Mouse (Mus musculus): ENCODE data around the gene Klhl7. TPM values are rescaled to one million over a fixed set of nuclear protein-coding genes. Genes with fewer than 3 reads are reported as not detected.
A peak's percentile ranks its signal among the peaks of the same experiment; 100 is the strongest.

The Klhl7 gene
- polyA plus RNA-seq, 1 experiment from 2014 or later, result 52.3 TPM

- Histone ChIP-seq H3K36me3 (ENCODE audit: control insufficient read depth, insufficient read depth, low read length) (no peaks in the 10 kb centered on the region), H3K4me1 (ENCODE audit: control insufficient read depth, insufficient read depth, low read length) (no peaks in the 10 kb centered on the region), H3K4me2 (ENCODE audit: low read depth, low read length) (no peak overlapping the region), H3K9me3 (replicated peaks; ENCODE audit: control insufficient read depth, low read length) (no peaks in the 10 kb centered on the region), H3K27ac (ENCODE audit: low read length) (no peak overlapping the region), H3K4me3 (replicated peaks; ENCODE audit: low read length) (no peak overlapping the region), H3K27me3 (ENCODE audit: control insufficient read depth, insufficient read depth, low read length) (no peaks in the 10 kb centered on the region), H3K9ac (ENCODE audit: low read length) (no peak overlapping the region)
- no peak for ATAC-seq (ENCODE audit: insufficient read depth, low FRiP score)
- WGBS, result 73% methylated on average over 4 of the region's 4 CpGs
Observed at GRCm38 (mm10) chr5:24126967-24127366, 26.6 kb downstream of the Klhl7 start.

- Histone ChIP-seq H3K9me3 (replicated peaks; ENCODE audit: control insufficient read depth, low read length) (no peaks in the 10 kb centered on the region), H3K27me3 (ENCODE audit: control insufficient read depth, insufficient read depth, low read length) (no peaks in the 10 kb centered on the region), H3K27ac (ENCODE audit: low read length) (no peak overlapping the region), H3K9ac (ENCODE audit: low read length) (no peak overlapping the region), H3K36me3 (ENCODE audit: control insufficient read depth, insufficient read depth, low read length) (peaks cover 12% of the 10 kb centered on the region), H3K4me2 (ENCODE audit: low read depth, low read length) (no peak overlapping the region), H3K4me3 (replicated peaks; ENCODE audit: low read length) (no peak overlapping the region), H3K4me1 (ENCODE audit: control insufficient read depth, insufficient read depth, low read length) (no peaks in the 10 kb centered on the region)
- WGBS, result 93% methylated on average over 5 of the region's 5 CpGs
- no peak for ATAC-seq (ENCODE audit: insufficient read depth, low FRiP score)
Observed at GRCm38 (mm10) chr5:24146964-24147363, 46.6 kb downstream of the Klhl7 start.

GRCm38 (mm10) chr5:24152199-24152598 lies 51.8 kb downstream of the Klhl7 start:
- H3K36me3 ChIP-seq (ENCODE audit: control insufficient read depth, insufficient read depth, low read length), result peaks cover 8% of the 10 kb centered on the region
- no peak for ATAC-seq (ENCODE audit: insufficient read depth, low FRiP score)

GRCm38 (mm10) chr5:24156774-24157173 lies 56.4 kb downstream of the Klhl7 start:
- H3K9ac ChIP-seq (ENCODE audit: low read length), result no peak overlapping the region
- no peaks in the 10 kb centered on the region for H3K27me3 ChIP-seq (ENCODE audit: control insufficient read depth, insufficient read depth, low read length)
- H3K4me2 ChIP-seq (ENCODE audit: low read depth, low read length), result no peak overlapping the region
- WGBS, result 92% methylated on average over 6 of the region's 6 CpGs
- no peaks in the 10 kb centered on the region for H3K4me1 ChIP-seq (ENCODE audit: control insufficient read depth, insufficient read depth, low read length)
- no peak overlapping the region for H3K27ac ChIP-seq (ENCODE audit: low read length)
- no peak for ATAC-seq (ENCODE audit: insufficient read depth, low FRiP score)
- no peaks in the 10 kb centered on the region for H3K9me3 ChIP-seq (replicated peaks; ENCODE audit: control insufficient read depth, low read length)
- no peak overlapping the region for H3K4me3 ChIP-seq (replicated peaks; ENCODE audit: low read length)
- H3K36me3 ChIP-seq (ENCODE audit: control insufficient read depth, insufficient read depth, low read length), result peaks cover 12% of the 10 kb centered on the region

More at GRCm38 (mm10) chr5:24152199-24152598, 51.8 kb downstream of the Klhl7 start:
- no peak overlapping the region for H3K4me3 ChIP-seq (replicated peaks; ENCODE audit: low read length)
- no peak overlapping the region for H3K9ac ChIP-seq (ENCODE audit: low read length)
- H3K27me3 ChIP-seq (ENCODE audit: control insufficient read depth, insufficient read depth, low read length), result no peaks in the 10 kb centered on the region
- no peak overlapping the region for H3K27ac ChIP-seq (ENCODE audit: low read length)
- no peak overlapping the region for H3K4me2 ChIP-seq (ENCODE audit: low read depth, low read length)
- H3K9me3 ChIP-seq (replicated peaks; ENCODE audit: control insufficient read depth, low read length), result no peaks in the 10 kb centered on the region
- no peaks in the 10 kb centered on the region for H3K4me1 ChIP-seq (ENCODE audit: control insufficient read depth, insufficient read depth, low read length)

GRCm38 (mm10) chr5:24164789-24165445 lies 64.5 kb downstream of the Klhl7 start, which contains the start of gene Nupl2:
Gene Nupl2 (plus strand): TSS chr5:24164963.
- Histone ChIP-seq H3K36me3 (ENCODE audit: control insufficient read depth, insufficient read depth, low read length) (0 out of 2 replicates have a peak, but pooled peaks cover 4% of the 10 kb centered on the region), H3K9me3 (replicated peaks; ENCODE audit: control insufficient read depth, low read length) (no peaks in the 10 kb centered on the region), H3K4me3 (replicated peaks; ENCODE audit: low read length) (peak within 1 kb of the TSS; percentile 77), H3K9ac (ENCODE audit: low read length) (peak within 1 kb of the TSS; percentile 93), H3K27me3 (ENCODE audit: control insufficient read depth, insufficient read depth, low read length) (no peaks in the 10 kb centered on the region), H3K4me2 (ENCODE audit: low read depth, low read length) (peak within 1 kb of the TSS; percentile 65), H3K4me1 (ENCODE audit: control insufficient read depth, insufficient read depth, low read length) (0 out of 2 replicates have a peak, but pooled peaks cover 5% of the 10 kb centered on the region), H3K27ac (ENCODE audit: low read length) (peak within 1 kb of the TSS; percentile 57; the same call in 1 of the 2 replicates)
- WGBS, result under 1% methylated on average over 52 of the region's 52 CpGs
- peak; percentile 99 for ATAC-seq (ENCODE audit: insufficient read depth, low FRiP score)

- Histone ChIP-seq H3K36me3 (ENCODE audit: control insufficient read depth, insufficient read depth, low read length) (0 out of 2 replicates have a peak, but pooled peaks cover 5% of the 10 kb centered on the region), H3K4me3 (replicated peaks; ENCODE audit: low read length) (no peak overlapping the region), H3K4me2 (ENCODE audit: low read depth, low read length) (no peak overlapping the region), H3K9me3 (replicated peaks; ENCODE audit: control insufficient read depth, low read length) (no peaks in the 10 kb centered on the region), H3K9ac (ENCODE audit: low read length) (no peak overlapping the region), H3K4me1 (ENCODE audit: control insufficient read depth, insufficient read depth, low read length) (0 out of 2 replicates have a peak, but pooled peaks cover 5% of the 10 kb centered on the region), H3K27me3 (ENCODE audit: control insufficient read depth, insufficient read depth, low read length) (no peaks in the 10 kb centered on the region), H3K27ac (ENCODE audit: low read length) (no peak overlapping the region)
- 50% methylated on average over 5 of the region's 5 CpGs for WGBS
- no peak for ATAC-seq (ENCODE audit: insufficient read depth, low FRiP score)
Observed at GRCm38 (mm10) chr5:24167263-24167662, 66.9 kb downstream of the Klhl7 start.

GRCm38 (mm10) chr5:24169881-24170280 lies 69.5 kb downstream of the Klhl7 start:
- Histone ChIP-seq H3K27me3 (ENCODE audit: control insufficient read depth, insufficient read depth, low read length) (no peaks in the 10 kb centered on the region), H3K27ac (ENCODE audit: low read length) (no peak overlapping the region), H3K4me1 (ENCODE audit: control insufficient read depth, insufficient read depth, low read length) (0 out of 2 replicates have a peak, but pooled peaks cover 5% of the 10 kb centered on the region), H3K4me3 (replicated peaks; ENCODE audit: low read length) (no peak overlapping the region), H3K9ac (ENCODE audit: low read length) (no peak overlapping the region), H3K4me2 (ENCODE audit: low read depth, low read length) (no peak overlapping the region), H3K36me3 (ENCODE audit: control insufficient read depth, insufficient read depth, low read length) (0 out of 2 replicates have a peak, but pooled peaks cover 5% of the 10 kb centered on the region), H3K9me3 (replicated peaks; ENCODE audit: control insufficient read depth, low read length) (no peaks in the 10 kb centered on the region)
- no peak for ATAC-seq (ENCODE audit: insufficient read depth, low FRiP score)
- 84% methylated on average over 6 of the region's 6 CpGs for WGBS

GRCm38 (mm10) chr5:24172092-24172491 lies 71.7 kb downstream of the Klhl7 start:
- Histone ChIP-seq H3K4me1 (ENCODE audit: control insufficient read depth, insufficient read depth, low read length) (no peaks in the 10 kb centered on the region), H3K36me3 (ENCODE audit: control insufficient read depth, insufficient read depth, low read length) (0 out of 2 replicates have a peak, but pooled peaks cover 5% of the 10 kb centered on the region), H3K9ac (ENCODE audit: low read length) (no peak overlapping the region), H3K27me3 (ENCODE audit: control insufficient read depth, insufficient read depth, low read length) (no peaks in the 10 kb centered on the region), H3K27ac (ENCODE audit: low read length) (no peak overlapping the region), H3K4me3 (replicated peaks; ENCODE audit: low read length) (no peak overlapping the region), H3K4me2 (ENCODE audit: low read depth, low read length) (no peak overlapping the region), H3K9me3 (replicated peaks; ENCODE audit: control insufficient read depth, low read length) (no peaks in the 10 kb centered on the region)
- ATAC-seq (ENCODE audit: insufficient read depth, low FRiP score), result no peak

GRCm38 (mm10) chr5:24181514-24182295 lies 81.3 kb downstream of the Klhl7 start:
- peaks cover 11% of the 10 kb centered on the region for H3K36me3 ChIP-seq (ENCODE audit: control insufficient read depth, insufficient read depth, low read length)
- WGBS, result 91% methylated on average over 16 of the region's 16 CpGs
- H3K4me1 ChIP-seq (ENCODE audit: control insufficient read depth, insufficient read depth, low read length), result no peaks in the 10 kb centered on the region
- ATAC-seq (ENCODE audit: insufficient read depth, low FRiP score), result no peak
- H3K4me3 ChIP-seq (replicated peaks; ENCODE audit: low read length), result no peak overlapping the region
- no peak overlapping the region for H3K4me2 ChIP-seq (ENCODE audit: low read depth, low read length)
- no peak overlapping the region for H3K27ac ChIP-seq (ENCODE audit: low read length)
- no peak overlapping the region for H3K9ac ChIP-seq (ENCODE audit: low read length)
- 0 out of 2 replicates have a peak, but pooled peaks cover 7% of the 10 kb centered on the region for H3K9me3 ChIP-seq (replicated peaks; ENCODE audit: control insufficient read depth, low read length)
- H3K27me3 ChIP-seq (ENCODE audit: control insufficient read depth, insufficient read depth, low read length), result no peaks in the 10 kb centered on the region

Measured in stomach, embryonic 16.5 days (tissue).